ENCODE assay signal across 26 mouse cellular contexts in genomic region chr3:68895426-68895825, GRCm38 (mm10). TPM values are rescaled to one million over a fixed set of nuclear protein-coding genes. Genes with fewer than 3 reads are reported as not detected.
DNase-seq lines count a peak whose midpoint lies in the region; ATAC-seq and TF ChIP-seq lines count a peak whose summit lies in the region.
"Had no signal": no experiment of that assay in that cellular context is flagged by ENCODE, and none has a peak within 500 bp of the region (broad histone marks: within the 10 kb centered on the region; RNA-seq: fewer than 3 reads in every experiment).

No protein-coding gene starts in this region.

- no peak overlapping the region for H3K27ac ChIP-seq in lung, embryonic 14.5 days (ENCODE audit: low read depth)
- H3K27ac ChIP-seq: hindbrain, embryonic 14.5 days; left cerebral cortex, adult 2 months; limb, embryonic 15.5 days; liver, embryonic 14.5 days; neural tube, embryonic 12.5 days had no signal

- no peaks in the 10 kb centered on the region for H3K36me3 ChIP-seq in lung, embryonic 14.5 days (ENCODE audit: insufficient read depth)

- no peaks in the 10 kb centered on the region for H3K9me3 ChIP-seq in lung, embryonic 14.5 days (ENCODE audit: low read depth, low read length)
- H3K9me3 ChIP-seq: forebrain, embryonic 10.5 days; limb, embryonic 15.5 days; neural tube, embryonic 12.5 days had no signal

- ATAC-seq in lung, embryonic 14.5 days (ENCODE audit: insufficient read depth), result no peak
- ATAC-seq: inflammation-experienced regulatory T-cells, adult 6 months had no signal

- no peaks in the 10 kb centered on the region for H3K4me1 ChIP-seq in lung, embryonic 14.5 days (ENCODE audit: insufficient read depth)
- H3K4me1 ChIP-seq: limb, embryonic 15.5 days; neural tube, embryonic 12.5 days had no signal

- H3K4me3 ChIP-seq in lung, embryonic 14.5 days (ENCODE audit: low read depth, low read length), result no peak overlapping the region
- H3K4me3 ChIP-seq: forebrain, embryonic 10.5 days; left cerebral cortex, adult 2 months; limb, embryonic 15.5 days; neural tube, embryonic 12.5 days had no signal

- H3K9ac ChIP-seq in lung, embryonic 14.5 days, result no peak overlapping the region
- H3K9ac ChIP-seq: hindbrain, embryonic 14.5 days; limb, embryonic 15.5 days; liver, embryonic 14.5 days; neural tube, embryonic 12.5 days had no signal

- no peak overlapping the region for H3K4me2 ChIP-seq in lung, embryonic 14.5 days
- H3K4me2 ChIP-seq: hindbrain, embryonic 14.5 days; limb, embryonic 15.5 days; neural tube, embryonic 12.5 days had no signal

- H3K27me3 ChIP-seq in lung, embryonic 14.5 days (ENCODE audit: insufficient read depth, low read length), result no peaks in the 10 kb centered on the region
- H3K27me3 ChIP-seq: limb, embryonic 15.5 days; neural tube, embryonic 12.5 days had no signal

- DNase-seq in adrenal gland, adult 2 months, result peak; percentile 25
- DNase-seq in adrenal gland, postnatal 10 days, result no peak
- DNase-seq in lung, embryonic 14.5 days, result peak; percentile 6
- no peak for DNase-seq in lung, adult 18-20 months
- peak; percentile 13 to 14 for DNase-seq in layer of hippocampus, adult 8-10 months (ENCODE audit: low spot score in 2 of 2)
- no peak for DNase-seq in kidney, postnatal 4 days
- DNase-seq in frontal cortex, adult 2 months (ENCODE audit: extremely low spot score in 1 of 2, low spot score in 1 of 2), result no peak
- no peak for DNase-seq in kidney, adult 8-10 months
- DNase-seq: cerebellum, adult 11-12 months; cerebellum, postnatal 14 days; gastrocnemius, postnatal 36 days; kidney, postnatal 25 days; left cerebral cortex, postnatal 4 days; lung, postnatal 4 days; midbrain, embryonic 14.5 days; thymus, adult 18-20 months; thymus, postnatal 4 days had no signal

- WGBS in lung, embryonic 14.5 days, result 45% methylated on average over 4 of the region's 4 CpGs

- no peak for TF ChIP-seq CTCF in lung, embryonic 14.5 days (IDR thresholded peaks at IDR 0.05; ENCODE audit: low read depth)

RNA-seq across cellular contexts. Expression of gene 1110032F04Rik, which starts 26.0 kb away (rescaled TPM):
- not detected for total RNA-seq in adrenal gland, adult 2 months (2021)
- 0.31 and 0.37 TPM in 2 replicates for polyA plus RNA-seq in adrenal gland, adult 2 months (2012; rRNA removed)
- under 1 TPM; 0.21 to 0.79 TPM for total RNA-seq in adrenal gland, postnatal 10 days (2021)
- 0.50 and 0.84 TPM in 2 replicates for polyA plus RNA-seq in lung, embryonic 14.5 days (2014; fragmentation: Nextera tagmentation; extraction: Ambion mirVana)
- total RNA-seq in layer of hippocampus, adult 8-10 months (2022), result 1 to 10 TPM; 7.6 to 9.5 (median 9.1) TPM
- 11.9 and 12.0 TPM in 2 replicates for polyA plus RNA-seq in frontal cortex, adult 2 months (2012; rRNA removed)
- total RNA-seq: adrenal gland, adult 18-20 months; gastrocnemius, adult 18-20 months; gastrocnemius, postnatal 36 days had no signal

Comparison
In these comparisons a context has a peak if more than half of its experiments do, and no peak if none do; other contexts are left out.
1. DNase-seq: peak in adrenal gland, adult 2 months (single experiment), lung, embryonic 14.5 days (single experiment) and layer of hippocampus, adult 8-10 months (2 of 2); none in adrenal gland, postnatal 10 days (single experiment), lung, adult 18-20 months (0 of 2), kidney, postnatal 4 days (0 of 2), frontal cortex, adult 2 months (0 of 2) and kidney, adult 8-10 months (0 of 2).
2. RNA of gene 1110032F04Rik, which starts 26.0 kb away (total RNA-seq): 7.6 to 9.5 TPM in layer of hippocampus, adult 8-10 months; 0.21 to 0.79 TPM in adrenal gland, postnatal 10 days and not detected in adrenal gland, adult 2 months; every median in the first group is over 4 times any median in the second.